In the genomic region with DNA sequence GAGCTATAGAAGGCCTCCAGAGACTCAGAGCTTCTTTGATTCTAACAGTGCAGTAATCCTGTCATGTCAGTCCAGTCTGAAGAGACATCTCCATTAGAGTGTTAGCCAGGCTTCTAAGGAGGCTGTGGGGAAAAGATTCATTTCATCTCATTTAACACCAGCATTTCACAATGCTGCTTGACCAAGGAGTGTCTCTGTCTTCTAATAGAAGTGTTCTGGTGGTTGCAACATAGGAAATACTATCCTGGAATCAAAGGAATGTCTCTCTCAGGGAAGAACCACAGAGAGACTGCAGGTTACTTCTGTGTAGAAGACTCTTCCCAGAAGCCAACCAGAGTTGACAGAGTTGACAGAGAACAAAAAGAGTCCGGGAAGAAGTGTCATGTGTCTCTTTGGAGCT, we compare ENCODE assay signal across 28 mouse cellular contexts. TPM values are rescaled to one million over a fixed set of nuclear protein-coding genes. Genes with fewer than 3 reads are reported as not detected.
"Had no signal": no experiment of that assay in that cellular context is flagged by ENCODE, and none has a peak within 500 bp of the region (broad histone marks: within the 10 kb centered on the region; RNA-seq: fewer than 3 reads in every experiment).

No protein-coding gene starts in this region.

- H3K4me3 ChIP-seq: embryonic facial prominence, embryonic 10.5 days; embryonic facial prominence, embryonic 12.5 days; embryonic facial prominence, embryonic 13.5 days; embryonic facial prominence, embryonic 15.5 days; erythroblast, embryonic 14.5 days; forebrain, embryonic 10.5 days; forebrain, embryonic 12.5 days; forebrain, embryonic 13.5 days; forebrain, embryonic 15.5 days; gastrocnemius, adult 2 months; heart, embryonic 10.5 days had no signal

- H3K27me3 ChIP-seq: embryonic facial prominence, embryonic 12.5 days; embryonic facial prominence, embryonic 13.5 days; embryonic facial prominence, embryonic 15.5 days; forebrain, embryonic 12.5 days; forebrain, embryonic 13.5 days; forebrain, embryonic 15.5 days had no signal

- DNase-seq: cerebellum, adult 9-10 months; cerebellum, adult 9-11 months; cerebellum, postnatal 10 days; cerebellum, postnatal 14 days; cerebellum, postnatal 25 days; embryo, embryonic 11 days; forebrain, postnatal 0 days; gastrocnemius, adult 2 months; gastrocnemius, postnatal 10 days; gastrocnemius, postnatal 14 days; gastrocnemius, postnatal 25 days; gastrocnemius, postnatal 36 days; heart, adult 11 months; heart, adult 18-20 months had no signal

- H3K9me3 ChIP-seq: embryonic facial prominence, embryonic 10.5 days; embryonic facial prominence, embryonic 12.5 days; embryonic facial prominence, embryonic 13.5 days; embryonic facial prominence, embryonic 15.5 days; forebrain, embryonic 10.5 days; forebrain, embryonic 12.5 days; forebrain, embryonic 13.5 days; forebrain, embryonic 15.5 days; heart, embryonic 10.5 days had no signal

- H3K9ac ChIP-seq: embryonic facial prominence, embryonic 12.5 days; embryonic facial prominence, embryonic 13.5 days; embryonic facial prominence, embryonic 15.5 days; forebrain, embryonic 12.5 days; forebrain, embryonic 13.5 days; forebrain, embryonic 15.5 days; forebrain, postnatal 0 days had no signal

- ATAC-seq: forebrain, embryonic 13.5 days; forebrain, embryonic 14.5 days; forebrain, embryonic 15.5 days; forebrain, embryonic 16.5 days; forebrain, postnatal 0 days had no signal

- H3K36me3 ChIP-seq: embryonic facial prominence, embryonic 10.5 days; embryonic facial prominence, embryonic 12.5 days; embryonic facial prominence, embryonic 13.5 days; embryonic facial prominence, embryonic 15.5 days; forebrain, embryonic 10.5 days; forebrain, embryonic 12.5 days; forebrain, embryonic 15.5 days; heart, embryonic 10.5 days had no signal

- H3K27ac ChIP-seq: embryonic facial prominence, embryonic 10.5 days; embryonic facial prominence, embryonic 12.5 days; embryonic facial prominence, embryonic 13.5 days; embryonic facial prominence, embryonic 15.5 days; forebrain, embryonic 10.5 days; forebrain, embryonic 12.5 days; forebrain, embryonic 13.5 days; forebrain, embryonic 15.5 days; gastrocnemius, adult 2 months; heart, embryonic 10.5 days had no signal

- H3K4me2 ChIP-seq: embryonic facial prominence, embryonic 12.5 days; embryonic facial prominence, embryonic 13.5 days; embryonic facial prominence, embryonic 15.5 days; forebrain, embryonic 12.5 days; forebrain, embryonic 13.5 days; forebrain, embryonic 15.5 days had no signal

- H3K4me1 ChIP-seq: forebrain, embryonic 10.5 days; forebrain, embryonic 12.5 days; forebrain, embryonic 13.5 days; forebrain, embryonic 15.5 days; heart, embryonic 10.5 days had no signal

RNA-seq across cellular contexts. Expression of a gene that starts 31.0 kb away (rescaled TPM):
- total RNA-seq: common myeloid progenitor, adult 5-6 weeks; granulocyte monocyte progenitor cell, adult 5-6 weeks had no signal
- polyA plus RNA-seq: erythroblast, embryonic 14.5 days; forebrain, embryonic 13.5 days had no signal
